In genomic region chr8:119463709-119464108, GRCm38 (mm10) we compare ENCODE assay signal across 34 mouse cellular contexts. TPM values are rescaled to one million over a fixed set of nuclear protein-coding genes. Genes with fewer than 3 reads are reported as not detected.
DNase-seq lines count a peak whose midpoint lies in the region; ATAC-seq and TF ChIP-seq lines count a peak whose summit lies in the region.
"Had no signal": no experiment of that assay in that cellular context is flagged by ENCODE, and none has a peak within 500 bp of the region (broad histone marks: within the 10 kb centered on the region; RNA-seq: fewer than 3 reads in every experiment).

No protein-coding gene starts in this region.

- peaks cover 54% of the 10 kb centered on the region for H3K4me1 ChIP-seq in hindbrain, embryonic 10.5 days (replicated peaks)
- peaks cover 68% of the 10 kb centered on the region for H3K4me1 ChIP-seq in hindbrain, embryonic 13.5 days (replicated peaks)
- H3K4me1 ChIP-seq in midbrain, embryonic 11.5 days (ENCODE audit: control insufficient read depth, insufficient read depth, low read length) = peaks cover 28% of the 10 kb centered on the region
- H3K4me1 ChIP-seq in midbrain, embryonic 16.5 days (ENCODE audit: control insufficient read depth, insufficient read depth, low read length) = peaks cover 33% of the 10 kb centered on the region
- H3K4me1 ChIP-seq: liver, embryonic 15.5 days had no signal

- H3K4me3 ChIP-seq in hindbrain, embryonic 10.5 days = no peak overlapping the region
- H3K4me3 ChIP-seq in hindbrain, embryonic 13.5 days = no peak overlapping the region
- no peak overlapping the region for H3K4me3 ChIP-seq in layer of hippocampus, adult 2 months
- H3K4me3 ChIP-seq in midbrain, embryonic 11.5 days (ENCODE audit: low read depth, low read length) = no peak overlapping the region
- H3K4me3 ChIP-seq in midbrain, embryonic 16.5 days (ENCODE audit: low read depth, low read length) = no peak overlapping the region
- H3K4me3 ChIP-seq: embryonic facial prominence, embryonic 13.5 days; erythroblast, embryonic 14.5 days; heart, adult 2 months; heart, embryonic 15.5 days; hindbrain, embryonic 15.5 days; limb, embryonic 10.5 days; liver, embryonic 15.5 days; midbrain, embryonic 13.5 days; myocyte; neural tube, embryonic 13.5 days had no signal

- peaks cover 59% of the 10 kb centered on the region for H3K27me3 ChIP-seq in hindbrain, embryonic 10.5 days (ENCODE audit: insufficient read depth, poor library complexity, severe bottlenecking)
- peaks cover 22% of the 10 kb centered on the region for H3K27me3 ChIP-seq in hindbrain, embryonic 13.5 days
- peaks cover 2% of the 10 kb centered on the region for H3K27me3 ChIP-seq in midbrain, embryonic 11.5 days (ENCODE audit: control insufficient read depth, insufficient read depth, low read length)
- H3K27me3 ChIP-seq in midbrain, embryonic 16.5 days (ENCODE audit: control insufficient read depth, insufficient read depth, low read depth, low read length) = peaks cover 3% of the 10 kb centered on the region

- ATAC-seq in hindbrain, embryonic 13.5 days (ENCODE audit: low FRiP score) = no peak
- peak; percentile 13; the same call in 1 of the 2 replicates for ATAC-seq in midbrain, embryonic 11.5 days (ENCODE audit: low FRiP score)
- no peak for ATAC-seq in midbrain, embryonic 16.5 days
- ATAC-seq: midbrain, embryonic 13.5 days; Patski had no signal

- peak overlapping the region; percentile 37; the same call in 1 of the 2 replicates for H3K27ac ChIP-seq in hindbrain, embryonic 10.5 days
- no peak overlapping the region for H3K27ac ChIP-seq in hindbrain, embryonic 13.5 days
- H3K27ac ChIP-seq in layer of hippocampus, adult 2 months = peak overlapping the region; percentile 86; the same call in 1 of the 2 replicates
- no peak overlapping the region for H3K27ac ChIP-seq in midbrain, embryonic 11.5 days (ENCODE audit: low read depth, low read length)
- H3K27ac ChIP-seq in midbrain, embryonic 16.5 days (ENCODE audit: low read length) = no peak overlapping the region
- H3K27ac ChIP-seq: embryonic facial prominence, embryonic 13.5 days; heart, adult 2 months; heart, embryonic 15.5 days; hindbrain, embryonic 15.5 days; limb, embryonic 10.5 days; liver, embryonic 15.5 days; midbrain, embryonic 13.5 days; neural tube, embryonic 13.5 days had no signal

- 46% methylated on average over 7 of the region's 7 CpGs for WGBS in hindbrain, embryonic 10.5 days
- 30% methylated on average over 7 of the region's 7 CpGs for WGBS in hindbrain, embryonic 13.5 days
- 48% methylated on average over 7 of the region's 7 CpGs for WGBS in midbrain, embryonic 11.5 days
- WGBS in midbrain, embryonic 16.5 days = 30% methylated on average over 7 of the region's 7 CpGs

- no peak for TF ChIP-seq CTCF in layer of hippocampus, adult 2 months (conservative IDR thresholded peaks at IDR 0.05)

- no peaks in the 10 kb centered on the region for H3K9me3 ChIP-seq in hindbrain, embryonic 10.5 days
- H3K9me3 ChIP-seq in hindbrain, embryonic 13.5 days = no peaks in the 10 kb centered on the region
- H3K9me3 ChIP-seq in midbrain, embryonic 11.5 days (ENCODE audit: control insufficient read depth, low read length) = no peaks in the 10 kb centered on the region
- no peaks in the 10 kb centered on the region for H3K9me3 ChIP-seq in midbrain, embryonic 16.5 days (replicated peaks; ENCODE audit: control insufficient read depth, low read length, poor library complexity, severe bottlenecking)
- H3K9me3 ChIP-seq: embryonic facial prominence, embryonic 13.5 days; G1E; heart, embryonic 15.5 days; hindbrain, embryonic 15.5 days; limb, embryonic 10.5 days; liver, embryonic 15.5 days; midbrain, embryonic 13.5 days; neural tube, embryonic 13.5 days had no signal

- H3K4me2 ChIP-seq in hindbrain, embryonic 13.5 days = no peak overlapping the region
- H3K4me2 ChIP-seq in midbrain, embryonic 11.5 days = no peak overlapping the region
- H3K4me2 ChIP-seq in midbrain, embryonic 16.5 days (ENCODE audit: low read length) = no peak overlapping the region
- H3K4me2 ChIP-seq: embryonic facial prominence, embryonic 13.5 days; heart, embryonic 15.5 days; hindbrain, embryonic 15.5 days; liver, embryonic 15.5 days; midbrain, embryonic 13.5 days; neural tube, embryonic 13.5 days had no signal

- DNase-seq in hindbrain, embryonic 10.5 days (ENCODE audit: low spot score) = no peak
- no peak for DNase-seq in layer of hippocampus, adult 2 months (ENCODE audit: low spot score in 2 of 2)
- DNase-seq in layer of hippocampus, postnatal 10 days (ENCODE audit: low spot score in 2 of 2) = no peak
- no peak for DNase-seq in midbrain, embryonic 11.5 days (ENCODE audit: low spot score, missing footprints)
- DNase-seq in retina, embryonic 14.5 days (ENCODE audit: low spot score) = peak; percentile 28
- DNase-seq in cerebellum, postnatal 25 days = no peak
- DNase-seq: adrenal gland, adult 8-10 months; B cell, adult 2 months; cerebellum, adult 2 months; cerebellum, postnatal 36 days; embryo, embryonic 11 days; gastrocnemius, postnatal 25 days; heart, adult 2 months; heart, postnatal 36 days; kidney, adult 2 months; liver; right cerebral cortex, adult 18-20 months; right cerebral cortex, postnatal 4 days; thymus, postnatal 14 days had no signal

- no peaks in the 10 kb centered on the region for H3K36me3 ChIP-seq in hindbrain, embryonic 10.5 days
- H3K36me3 ChIP-seq in hindbrain, embryonic 13.5 days = no peaks in the 10 kb centered on the region; the same call in 1 of the 2 replicates
- no peaks in the 10 kb centered on the region for H3K36me3 ChIP-seq in midbrain, embryonic 11.5 days (ENCODE audit: control insufficient read depth, insufficient read depth, low read length)
- H3K36me3 ChIP-seq in midbrain, embryonic 16.5 days (ENCODE audit: control insufficient read depth, insufficient read depth, low read length) = no peaks in the 10 kb centered on the region
- H3K36me3 ChIP-seq: embryonic facial prominence, embryonic 13.5 days; G1E; heart, embryonic 15.5 days; hindbrain, embryonic 15.5 days; limb, embryonic 10.5 days; liver, embryonic 15.5 days; midbrain, embryonic 13.5 days; neural tube, embryonic 13.5 days had no signal

- no peak overlapping the region for H3K9ac ChIP-seq in hindbrain, embryonic 13.5 days
- no peak overlapping the region for H3K9ac ChIP-seq in midbrain, embryonic 11.5 days (ENCODE audit: low read length)
- no peak overlapping the region for H3K9ac ChIP-seq in midbrain, embryonic 16.5 days (ENCODE audit: low read depth, low read length)
- H3K9ac ChIP-seq: embryonic facial prominence, embryonic 13.5 days; heart, embryonic 15.5 days; hindbrain, embryonic 15.5 days; liver, embryonic 15.5 days; midbrain, embryonic 13.5 days; neural tube, embryonic 13.5 days had no signal

RNA-seq across cellular contexts. Expression of gene Necab2, which starts 17.2 kb away (rescaled TPM):
- polyA plus RNA-seq in hindbrain, embryonic 10.5 days (2016; fragmentation: Nextera tagmentation; extraction: Ambion mirVana) = 9.0 and 14.0 TPM in 2 replicates
- 34.5 and 36.4 TPM in 2 replicates for polyA plus RNA-seq in hindbrain, embryonic 13.5 days (2015; fragmentation: Nextera tagmentation; extraction: Ambion mirVana)
- total RNA-seq in layer of hippocampus, adult 2 months (2021) = 100 to 1,000 TPM in 1 of 2 experiments, 10 to 100 TPM in 1; 99.0 to 104 TPM
- 100 to 1,000 TPM; 112 to 114 TPM for total RNA-seq in layer of hippocampus, postnatal 10 days (2021)
- polyA plus RNA-seq in midbrain, embryonic 11.5 days (2014; fragmentation: Nextera tagmentation; extraction: Ambion mirVana) = 18.9 and 20.3 TPM in 2 replicates
- polyA plus RNA-seq in midbrain, embryonic 16.5 days (2015; fragmentation: Nextera tagmentation; extraction: Ambion mirVana) = 65.7 and 85.9 TPM in 2 replicates
- total RNA-seq: CH12.LX; G1E; heart, adult 2 months; heart, postnatal 36 days had no signal
- polyA plus RNA-seq: erythroblast, embryonic 14.5 days; G1E; heart, adult 2 months; liver, embryonic 15.5 days; myocyte had no signal

RNA-seq across cellular contexts. Expression of gene Osgin1, which starts 29.8 kb away (rescaled TPM):
- 0.30 and 0.36 TPM in 2 replicates for polyA plus RNA-seq in hindbrain, embryonic 10.5 days (2016; fragmentation: Nextera tagmentation; extraction: Ambion mirVana)
- 0.08 and 0.28 TPM in 2 replicates for polyA plus RNA-seq in hindbrain, embryonic 13.5 days (2015; fragmentation: Nextera tagmentation; extraction: Ambion mirVana)
- 1 to 10 TPM in 1 of 2 experiments, under 1 TPM in 1; 0.18 to 1.3 TPM for total RNA-seq in layer of hippocampus, adult 2 months (2021)
- total RNA-seq in layer of hippocampus, postnatal 10 days (2021) = under 1 TPM; 0.25 to 0.33 TPM
- polyA plus RNA-seq in midbrain, embryonic 11.5 days (2014; fragmentation: Nextera tagmentation; extraction: Ambion mirVana) = 0.21 and 0.26 TPM in 2 replicates
- 0.45 TPM in 2 replicates for polyA plus RNA-seq in midbrain, embryonic 16.5 days (2015; fragmentation: Nextera tagmentation; extraction: Ambion mirVana)
- polyA plus RNA-seq: neural tube, embryonic 13.5 days had no signal

RNA-seq across cellular contexts. Expression of gene Slc38a8, which starts 37.8 kb away (rescaled TPM):
- polyA plus RNA-seq in hindbrain, embryonic 10.5 days (2016; fragmentation: Nextera tagmentation; extraction: Ambion mirVana) = 1.4 TPM in 1 of 2 replicates, not detected in the other
- not detected in 2 replicates for polyA plus RNA-seq in hindbrain, embryonic 13.5 days (2015; fragmentation: Nextera tagmentation; extraction: Ambion mirVana)
- total RNA-seq in layer of hippocampus, adult 2 months (2021) = under 1 TPM in 1 of 2 experiments, not detected in 1; 0.41 TPM
- total RNA-seq in layer of hippocampus, postnatal 10 days (2021) = under 1 TPM; 0.21 to 0.22 TPM
- polyA plus RNA-seq in midbrain, embryonic 11.5 days (2014; fragmentation: Nextera tagmentation; extraction: Ambion mirVana) = not detected in 2 replicates
- polyA plus RNA-seq in midbrain, embryonic 16.5 days (2015; fragmentation: Nextera tagmentation; extraction: Ambion mirVana) = 0.12 TPM in 1 of 2 replicates, not detected in the other
- total RNA-seq: gastrocnemius, postnatal 25 days; heart, adult 2 months; heart, postnatal 36 days had no signal
- polyA plus RNA-seq: erythroblast, embryonic 14.5 days; G1E; heart, adult 2 months; heart, embryonic 15.5 days; kidney, adult 2 months; liver, embryonic 15.5 days; midbrain, embryonic 13.5 days; myocyte; neural tube, embryonic 13.5 days; Patski; stomach, embryonic 14.5 days had no signal

Comparison
In these comparisons a context has a peak if more than half of its experiments do, and no peak if none do; other contexts are left out.
1. H3K27ac ChIP-seq: peak in hindbrain, embryonic 10.5 days (single experiment) and layer of hippocampus, adult 2 months (single experiment); none in hindbrain, embryonic 13.5 days (single experiment), midbrain, embryonic 11.5 days (single experiment) and midbrain, embryonic 16.5 days (single experiment).